Mouse (Mus musculus): ENCODE data around the gene C1rb. TPM values are rescaled to one million over a fixed set of nuclear protein-coding genes. Genes with fewer than 3 reads are reported as not detected.
"Not testable (repeated sequence)": the region's sequence is repeated elsewhere in the genome, so short reads cannot be mapped to it uniquely, and the experiment has no call there.

Gene C1rb
- polyA plus RNA-seq, 1 experiment from 2014 or later, result 0.08 TPM

- ATAC-seq (replicated peaks); H3K9me3 ChIP-seq; H3K27me3 ChIP-seq; H3K27ac ChIP-seq (replicated peaks); H3K4me1 ChIP-seq; H3K4me3 ChIP-seq; H3K36me3 ChIP-seq; H3K9ac ChIP-seq (replicated peaks); H3K4me2 ChIP-seq (replicated peaks): not testable (repeated sequence)
- 90% methylated on average over 4 of the region's 4 CpGs for WGBS
Observed at GRCm38 (mm10) chr6:124561156-124561555, 8.9 kb upstream of the C1rb start.

GRCm38 (mm10) chr6:124561611-124562010, 8.5 kb upstream of the C1rb start:
- not testable (repeated sequence) for H3K4me2 ChIP-seq (replicated peaks); H3K27me3 ChIP-seq; H3K9ac ChIP-seq (replicated peaks); ATAC-seq (replicated peaks); H3K4me3 ChIP-seq; H3K4me1 ChIP-seq; H3K27ac ChIP-seq (replicated peaks); H3K9me3 ChIP-seq; H3K36me3 ChIP-seq
- 97% methylated on average over 2 of the region's 2 CpGs for WGBS

- H3K9me3 ChIP-seq; H3K36me3 ChIP-seq; H3K4me2 ChIP-seq (replicated peaks); H3K4me1 ChIP-seq; ATAC-seq (replicated peaks); H3K9ac ChIP-seq (replicated peaks); H3K27me3 ChIP-seq; H3K27ac ChIP-seq (replicated peaks); H3K4me3 ChIP-seq: not testable (repeated sequence)
- WGBS, result 93% methylated on average over 3 of the region's 3 CpGs
Observed at GRCm38 (mm10) chr6:124575155-124575678, 5.1 kb downstream of the C1rb start.

GRCm38 (mm10) chr6:124580155-124580554, 10.1 kb downstream of the C1rb start:
- not testable (repeated sequence) for H3K27me3 ChIP-seq; H3K9me3 ChIP-seq; H3K36me3 ChIP-seq; H3K4me1 ChIP-seq; H3K4me3 ChIP-seq; H3K27ac ChIP-seq (replicated peaks); ATAC-seq (replicated peaks); H3K4me2 ChIP-seq (replicated peaks); H3K9ac ChIP-seq (replicated peaks)
- WGBS, result 79% methylated on average over 6 of the region's 7 CpGs

- Histone ChIP-seq H3K4me1 (no peaks in the 10 kb centered on the region), H3K4me2 (replicated peaks) (no peak overlapping the region), H3K36me3 (no peaks in the 10 kb centered on the region), H3K4me3 (no peak overlapping the region), H3K27me3 (no peaks in the 10 kb centered on the region), H3K9ac (replicated peaks) (no peak overlapping the region), H3K9me3 (no peaks in the 10 kb centered on the region), H3K27ac (replicated peaks) (no peak overlapping the region)
- no peak for ATAC-seq (replicated peaks)
- WGBS, result 96% methylated on average over 1 of the region's 1 CpGs
Observed at GRCm38 (mm10) chr6:124582231-124582630, 12.1 kb downstream of the C1rb start.

- H3K4me3 ChIP-seq, result no peak overlapping the region
- H3K4me1 ChIP-seq, result no peaks in the 10 kb centered on the region
- H3K4me2 ChIP-seq (replicated peaks), result no peak overlapping the region
- no peak overlapping the region for H3K9ac ChIP-seq (replicated peaks)
- H3K36me3 ChIP-seq, result no peaks in the 10 kb centered on the region
- no peaks in the 10 kb centered on the region for H3K9me3 ChIP-seq
- no peak overlapping the region for H3K27ac ChIP-seq (replicated peaks)
- no peaks in the 10 kb centered on the region for H3K27me3 ChIP-seq
- ATAC-seq (replicated peaks), result no peak
- WGBS, result 80% methylated on average over 3 of the region's 3 CpGs
Observed at GRCm38 (mm10) chr6:124584935-124585334, 14.8 kb downstream of the C1rb start.

GRCm38 (mm10) chr6:124585761-124586160, 15.7 kb downstream of the C1rb start:
- H3K27ac ChIP-seq (replicated peaks), result no peak overlapping the region
- H3K4me2 ChIP-seq (replicated peaks), result no peak overlapping the region
- H3K36me3 ChIP-seq, result no peaks in the 10 kb centered on the region
- H3K27me3 ChIP-seq, result no peaks in the 10 kb centered on the region
- ATAC-seq (replicated peaks), result no peak
- H3K4me1 ChIP-seq, result no peaks in the 10 kb centered on the region
- no peak overlapping the region for H3K4me3 ChIP-seq
- WGBS, result 79% methylated on average over 3 of the region's 3 CpGs
- H3K9ac ChIP-seq (replicated peaks), result no peak overlapping the region
- H3K9me3 ChIP-seq, result no peaks in the 10 kb centered on the region

- H3K4me3 ChIP-seq, result no peak overlapping the region
- H3K36me3 ChIP-seq, result no peaks in the 10 kb centered on the region
- no peak overlapping the region for H3K9ac ChIP-seq (replicated peaks)
- no peaks in the 10 kb centered on the region for H3K9me3 ChIP-seq
- ATAC-seq (replicated peaks), result no peak
- H3K27me3 ChIP-seq, result no peaks in the 10 kb centered on the region
- WGBS, result 73% methylated on average over 4 of the region's 4 CpGs
- no peaks in the 10 kb centered on the region for H3K4me1 ChIP-seq
- no peak overlapping the region for H3K4me2 ChIP-seq (replicated peaks)
- no peak overlapping the region for H3K27ac ChIP-seq (replicated peaks)
Observed at GRCm38 (mm10) chr6:124586266-124586665, 16.2 kb downstream of the C1rb start.

GRCm38 (mm10) chr6:124588771-124589170, 18.7 kb downstream of the C1rb start:
- no peaks in the 10 kb centered on the region for H3K27me3 ChIP-seq
- ATAC-seq (replicated peaks), result no peak
- no peak overlapping the region for H3K4me2 ChIP-seq (replicated peaks)
- no peaks in the 10 kb centered on the region for H3K36me3 ChIP-seq
- H3K9ac ChIP-seq (replicated peaks), result no peak overlapping the region
- no peaks in the 10 kb centered on the region for H3K9me3 ChIP-seq
- H3K4me1 ChIP-seq, result no peaks in the 10 kb centered on the region
- H3K4me3 ChIP-seq, result no peak overlapping the region
- H3K27ac ChIP-seq (replicated peaks), result no peak overlapping the region

GRCm38 (mm10) chr6:124592186-124592700, 22.1 kb downstream of the C1rb start:
- no peak for ATAC-seq (replicated peaks)
- no peak overlapping the region for H3K4me2 ChIP-seq (replicated peaks)
- H3K4me1 ChIP-seq, result no peaks in the 10 kb centered on the region
- H3K9ac ChIP-seq (replicated peaks), result no peak overlapping the region
- WGBS, result 76% methylated on average over 4 of the region's 4 CpGs
- no peaks in the 10 kb centered on the region for H3K9me3 ChIP-seq
- H3K4me3 ChIP-seq, result no peak overlapping the region
- H3K27ac ChIP-seq (replicated peaks), result no peak overlapping the region
- no peaks in the 10 kb centered on the region for H3K36me3 ChIP-seq
- no peaks in the 10 kb centered on the region for H3K27me3 ChIP-seq

GRCm38 (mm10) chr6:124593121-124593520, 23.0 kb downstream of the C1rb start:
- Histone ChIP-seq H3K36me3 (no peaks in the 10 kb centered on the region), H3K4me2 (replicated peaks) (no peak overlapping the region), H3K9ac (replicated peaks) (no peak overlapping the region), H3K9me3 (no peaks in the 10 kb centered on the region), H3K27ac (replicated peaks) (no peak overlapping the region), H3K27me3 (no peaks in the 10 kb centered on the region), H3K4me1 (no peaks in the 10 kb centered on the region), H3K4me3 (no peak overlapping the region)
- no peak for ATAC-seq (replicated peaks)
- whole genome bisulfite sequencing, result 80% methylated on average over 8 of the region's 8 CpGs

- H3K36me3 ChIP-seq, result no peaks in the 10 kb centered on the region
- H3K9me3 ChIP-seq, result no peaks in the 10 kb centered on the region
- no peak overlapping the region for H3K9ac ChIP-seq (replicated peaks)
- no peak overlapping the region for H3K4me2 ChIP-seq (replicated peaks)
- H3K4me3 ChIP-seq, result no peak overlapping the region
- no peaks in the 10 kb centered on the region for H3K4me1 ChIP-seq
- H3K27ac ChIP-seq (replicated peaks), result no peak overlapping the region
- no peaks in the 10 kb centered on the region for H3K27me3 ChIP-seq
- no peak for ATAC-seq (replicated peaks)
- 91% methylated on average over 4 of the region's 4 CpGs for WGBS
Observed at GRCm38 (mm10) chr6:124602031-124602430, 31.9 kb downstream of the C1rb start.

GRCm38 (mm10) chr6:124625612-124626011, 55.5 kb downstream of the C1rb start:
- no peak overlapping the region for H3K4me2 ChIP-seq (replicated peaks)
- no peaks in the 10 kb centered on the region for H3K9me3 ChIP-seq
- no peak overlapping the region for H3K27ac ChIP-seq (replicated peaks)
- no peak overlapping the region for H3K4me3 ChIP-seq
- H3K27me3 ChIP-seq, result no peaks in the 10 kb centered on the region
- H3K4me1 ChIP-seq, result no peaks in the 10 kb centered on the region
- H3K9ac ChIP-seq (replicated peaks), result no peak overlapping the region
- 93% methylated on average over 13 of the region's 13 CpGs for WGBS
- ATAC-seq (replicated peaks), result no peak
- H3K36me3 ChIP-seq, result no peaks in the 10 kb centered on the region

All from forebrain, embryonic 15.5 days (tissue).